Mouse (Mus musculus): ENCODE results near the gene Fbxo28. TPM values are rescaled to one million over a fixed set of nuclear protein-coding genes. Genes with fewer than 3 reads are reported as not detected.

Fbxo28 gene
- polyA plus RNA-seq, 1 experiment = 7.3 TPM

- H3K27me3 ChIP-seq (ENCODE audit: control insufficient read depth, insufficient read depth, low read length) = no peaks in the 10 kb centered on the region
- TF ChIP-seq CTCF (IDR thresholded peaks at IDR 0.05; ENCODE audit: extremely low read depth, insufficient read depth, insufficient read length, insufficient replicate concordance) = no peak
- no peak for TF ChIP-seq POLR2A (IDR thresholded peaks at IDR 0.05; ENCODE audit: low read depth, low read length)
- no peak overlapping the region for H3K4me3 ChIP-seq (ENCODE audit: extremely low read depth, insufficient read depth, insufficient read length)
- no peaks in the 10 kb centered on the region for H3K4me1 ChIP-seq (ENCODE audit: control insufficient read depth, insufficient read depth, insufficient read length)
- no peak for DNase-seq (ENCODE audit: low read depth in 1 of 2, low spot score in 2 of 2)
- H3K27ac ChIP-seq (ENCODE audit: insufficient read depth, low read length) = no peak overlapping the region
- WGBS = 73% methylated on average over 11 of the region's 11 CpGs
- H3K36me3 ChIP-seq (ENCODE audit: control insufficient read depth, insufficient read depth, low read length) = no peaks in the 10 kb centered on the region
Measured at GRCm38 (mm10) chr1:182378205-182378835, 36.9 kb upstream of the Fbxo28 start.

DNA sequence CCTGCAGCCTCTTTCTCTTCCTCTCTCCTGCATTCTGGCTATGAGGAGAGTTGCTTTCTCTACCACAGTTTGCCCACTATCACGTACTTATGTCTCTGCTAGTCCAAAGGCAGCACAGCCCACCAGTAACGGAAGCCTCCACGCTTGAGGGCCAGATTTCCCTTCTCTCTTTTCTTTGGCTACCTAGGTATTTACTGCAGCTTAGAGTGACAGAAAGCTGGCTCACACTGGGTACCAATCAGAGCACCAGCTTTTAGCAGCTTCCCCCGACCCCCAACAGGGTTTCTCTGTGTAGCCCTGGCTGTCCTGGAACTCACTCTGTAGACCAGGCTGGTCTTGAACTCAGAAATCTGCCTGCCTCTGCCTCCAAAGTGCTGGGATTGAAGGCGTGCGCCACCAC lies 36.1 kb upstream of the Fbxo28 start:
- no peak for DNase-seq (ENCODE audit: low read depth in 1 of 2, low spot score in 2 of 2)
- no peaks in the 10 kb centered on the region for H3K4me1 ChIP-seq (ENCODE audit: control insufficient read depth, insufficient read depth, insufficient read length)
- no peak overlapping the region for H3K27ac ChIP-seq (ENCODE audit: insufficient read depth, low read length)
- no peaks in the 10 kb centered on the region for H3K27me3 ChIP-seq (ENCODE audit: control insufficient read depth, insufficient read depth, low read length)
- H3K4me3 ChIP-seq (ENCODE audit: extremely low read depth, insufficient read depth, insufficient read length) = no peak overlapping the region
- WGBS = 84% methylated on average over 6 of the region's 6 CpGs
- TF ChIP-seq POLR2A (IDR thresholded peaks at IDR 0.05; ENCODE audit: low read depth, low read length) = no peak
- no peak for TF ChIP-seq CTCF (IDR thresholded peaks at IDR 0.05; ENCODE audit: extremely low read depth, insufficient read depth, insufficient read length, insufficient replicate concordance)
- no peaks in the 10 kb centered on the region for H3K36me3 ChIP-seq (ENCODE audit: control insufficient read depth, insufficient read depth, low read length)

DNA sequence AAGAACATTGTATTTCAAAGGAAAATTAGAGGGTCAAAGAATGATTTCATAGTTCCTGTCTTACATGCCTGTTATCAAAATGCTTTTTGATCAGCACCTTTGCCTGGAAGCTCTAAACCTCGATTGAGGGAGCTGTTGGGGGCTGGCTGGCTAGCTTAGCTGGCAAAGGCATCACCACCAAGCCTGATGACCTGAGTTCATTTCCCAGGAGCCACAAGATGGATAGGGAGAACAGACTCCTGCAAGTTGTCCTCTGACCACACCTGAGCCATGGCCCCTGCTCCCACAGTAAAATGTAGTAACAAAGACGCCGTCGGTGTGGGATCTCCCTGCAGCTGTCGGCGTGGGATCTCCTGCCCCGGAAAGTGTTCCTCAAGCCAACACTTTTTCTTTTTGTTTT lies 35.4 kb upstream of the Fbxo28 start:
- H3K36me3 ChIP-seq (ENCODE audit: control insufficient read depth, insufficient read depth, low read length) = no peaks in the 10 kb centered on the region
- WGBS = 94% methylated on average over 7 of the region's 7 CpGs
- no peak for DNase-seq (ENCODE audit: low read depth in 1 of 2, low spot score in 2 of 2)
- no peak overlapping the region for H3K4me3 ChIP-seq (ENCODE audit: extremely low read depth, insufficient read depth, insufficient read length)
- TF ChIP-seq CTCF (IDR thresholded peaks at IDR 0.05; ENCODE audit: extremely low read depth, insufficient read depth, insufficient read length, insufficient replicate concordance) = no peak
- no peak for TF ChIP-seq POLR2A (IDR thresholded peaks at IDR 0.05; ENCODE audit: low read depth, low read length)
- no peaks in the 10 kb centered on the region for H3K27me3 ChIP-seq (ENCODE audit: control insufficient read depth, insufficient read depth, low read length)
- H3K27ac ChIP-seq (ENCODE audit: insufficient read depth, low read length) = no peak overlapping the region
- no peaks in the 10 kb centered on the region for H3K4me1 ChIP-seq (ENCODE audit: control insufficient read depth, insufficient read depth, insufficient read length)

DNA sequence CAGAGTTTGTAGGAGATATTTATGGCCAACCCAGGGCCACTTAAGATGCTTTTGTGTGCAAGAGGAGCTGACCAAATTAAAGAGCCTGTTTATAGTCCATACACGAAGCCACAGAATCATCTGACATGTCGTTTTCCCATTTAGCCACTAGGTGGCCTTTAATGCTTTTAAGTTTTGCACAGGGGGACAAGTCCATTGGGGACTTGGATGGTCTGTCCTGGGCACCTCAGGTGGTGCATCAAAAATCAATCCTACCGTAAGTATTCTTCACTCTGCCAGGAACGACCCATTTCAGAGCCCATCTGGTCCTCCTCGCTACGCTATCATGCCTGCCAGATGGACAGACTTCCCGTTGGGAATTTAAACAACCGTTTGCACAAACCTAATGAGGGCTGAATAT lies 34.8 kb upstream of the Fbxo28 start:
- Histone ChIP-seq H3K27me3 (ENCODE audit: control insufficient read depth, insufficient read depth, low read length) (no peaks in the 10 kb centered on the region), H3K4me3 (ENCODE audit: extremely low read depth, insufficient read depth, insufficient read length) (no peak overlapping the region), H3K36me3 (ENCODE audit: control insufficient read depth, insufficient read depth, low read length) (no peaks in the 10 kb centered on the region), H3K4me1 (ENCODE audit: control insufficient read depth, insufficient read depth, insufficient read length) (no peaks in the 10 kb centered on the region), H3K27ac (ENCODE audit: insufficient read depth, low read length) (no peak overlapping the region)
- WGBS = 43% methylated on average over 8 of the region's 8 CpGs
- DNase-seq (ENCODE audit: low read depth in 1 of 2, low spot score in 2 of 2) = no peak
- TF ChIP-seq CTCF (IDR thresholded peaks at IDR 0.05; ENCODE audit: extremely low read depth, insufficient read depth, insufficient read length, insufficient replicate concordance) = peak; percentile 14; the same call in 1 of the 2 replicates
- no peak for TF ChIP-seq POLR2A (IDR thresholded peaks at IDR 0.05; ENCODE audit: low read depth, low read length)

GRCm38 (mm10) chr1:182371891-182372290 lies 30.5 kb upstream of the Fbxo28 start:
- no peak overlapping the region for H3K27ac ChIP-seq (ENCODE audit: insufficient read depth, low read length)
- 78% methylated on average over 8 of the region's 8 CpGs for WGBS
- no peaks in the 10 kb centered on the region; the same call in 1 of the 2 replicates for H3K27me3 ChIP-seq (ENCODE audit: control insufficient read depth, insufficient read depth, low read length)
- no peak overlapping the region for H3K4me3 ChIP-seq (ENCODE audit: extremely low read depth, insufficient read depth, insufficient read length)
- TF ChIP-seq POLR2A (IDR thresholded peaks at IDR 0.05; ENCODE audit: low read depth, low read length) = no peak
- TF ChIP-seq CTCF (IDR thresholded peaks at IDR 0.05; ENCODE audit: extremely low read depth, insufficient read depth, insufficient read length, insufficient replicate concordance) = no peak
- H3K4me1 ChIP-seq (ENCODE audit: control insufficient read depth, insufficient read depth, insufficient read length) = peaks cover 3% of the 10 kb centered on the region; the same call in 1 of the 2 replicates
- no peak for DNase-seq (ENCODE audit: low read depth in 1 of 2, low spot score in 2 of 2)
- no peaks in the 10 kb centered on the region for H3K36me3 ChIP-seq (ENCODE audit: control insufficient read depth, insufficient read depth, low read length)

DNA sequence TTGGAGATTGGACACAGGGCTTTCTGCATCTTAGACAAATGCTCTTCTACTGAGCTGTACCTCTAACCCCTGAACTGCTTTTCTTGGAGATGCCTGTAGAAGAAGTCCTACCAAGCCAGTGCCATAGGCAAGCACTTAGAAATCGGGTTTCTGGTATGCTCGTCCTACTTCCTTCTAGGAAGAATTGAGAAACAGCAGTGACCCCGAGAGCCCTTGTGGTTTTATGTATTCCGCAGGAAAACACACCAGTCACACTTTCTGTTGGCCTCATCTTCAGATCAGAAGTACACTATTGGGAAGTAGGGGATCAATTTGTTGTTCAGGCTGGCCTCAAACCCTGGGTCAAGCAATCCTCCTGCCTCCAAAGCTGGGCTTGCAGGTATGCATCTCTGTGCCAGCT lies 28.0 kb upstream of the Fbxo28 start:
- no peak overlapping the region for H3K4me3 ChIP-seq (ENCODE audit: extremely low read depth, insufficient read depth, insufficient read length)
- peaks cover 3% of the 10 kb centered on the region; the same call in 1 of the 2 replicates for H3K4me1 ChIP-seq (ENCODE audit: control insufficient read depth, insufficient read depth, insufficient read length)
- H3K27me3 ChIP-seq (ENCODE audit: control insufficient read depth, insufficient read depth, low read length) = no peaks in the 10 kb centered on the region; the same call in 1 of the 2 replicates
- no peaks in the 10 kb centered on the region for H3K36me3 ChIP-seq (ENCODE audit: control insufficient read depth, insufficient read depth, low read length)
- no peak for TF ChIP-seq POLR2A (IDR thresholded peaks at IDR 0.05; ENCODE audit: low read depth, low read length)
- no peak for TF ChIP-seq CTCF (IDR thresholded peaks at IDR 0.05; ENCODE audit: extremely low read depth, insufficient read depth, insufficient read length, insufficient replicate concordance)
- WGBS = 4% methylated on average over 4 of the region's 4 CpGs
- H3K27ac ChIP-seq (ENCODE audit: insufficient read depth, low read length) = no peak overlapping the region
- DNase-seq (ENCODE audit: low read depth in 1 of 2, low spot score in 2 of 2) = no peak

DNA sequence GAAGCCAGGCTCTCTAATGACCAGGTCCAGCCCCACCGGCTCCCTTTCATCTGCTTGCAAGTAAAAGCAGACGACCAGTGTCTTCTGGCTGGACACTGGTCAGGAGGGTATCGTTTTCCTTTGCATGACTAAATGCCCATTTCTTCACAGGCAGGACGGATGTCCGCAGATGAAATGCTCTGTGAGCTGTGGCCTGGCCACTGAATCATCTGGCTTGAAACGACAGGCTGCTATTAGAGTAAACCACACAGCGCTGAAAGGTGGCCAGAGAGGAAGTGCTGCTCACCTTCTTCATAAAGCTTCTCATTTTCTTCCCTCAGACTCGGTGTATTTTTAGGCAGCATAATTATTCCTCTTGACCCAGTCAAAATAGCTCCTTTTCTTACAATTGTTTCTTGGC lies 27.4 kb upstream of the Fbxo28 start:
- H3K36me3 ChIP-seq (ENCODE audit: control insufficient read depth, insufficient read depth, low read length) = no peaks in the 10 kb centered on the region
- H3K27me3 ChIP-seq (ENCODE audit: control insufficient read depth, insufficient read depth, low read length) = no peaks in the 10 kb centered on the region; the same call in 1 of the 2 replicates
- DNase-seq (ENCODE audit: low read depth in 1 of 2, low spot score in 2 of 2) = no peak
- H3K4me1 ChIP-seq (ENCODE audit: control insufficient read depth, insufficient read depth, insufficient read length) = peaks cover 3% of the 10 kb centered on the region; the same call in 1 of the 2 replicates
- no peak overlapping the region for H3K4me3 ChIP-seq (ENCODE audit: extremely low read depth, insufficient read depth, insufficient read length)
- 13% methylated on average over 8 of the region's 8 CpGs for WGBS
- TF ChIP-seq CTCF (IDR thresholded peaks at IDR 0.05; ENCODE audit: extremely low read depth, insufficient read depth, insufficient read length, insufficient replicate concordance) (no peak), POLR2A (IDR thresholded peaks at IDR 0.05; ENCODE audit: low read depth, low read length) (no peak)
- H3K27ac ChIP-seq (ENCODE audit: insufficient read depth, low read length) = no peak overlapping the region
